Mouse (Mus musculus) erythroblast, embryonic 14.5 days (primary cell): ENCODE measurements around the gene Ankfy1.

ENCODE experiments used
- GATA1 ChIP-seq: IDR thresholded peaks from 2 replicates; pipeline ENCODE4 v1.6.1; 2012; ENCODE audit warnings: low read length, inconsistent platforms, mixed read lengths
- TAL1 ChIP-seq: IDR thresholded peaks from 3 replicates; pipeline ENCODE4 v1.6.1; 2012; ENCODE audit warnings: low read length, inconsistent platforms, mixed read lengths

DNA sequence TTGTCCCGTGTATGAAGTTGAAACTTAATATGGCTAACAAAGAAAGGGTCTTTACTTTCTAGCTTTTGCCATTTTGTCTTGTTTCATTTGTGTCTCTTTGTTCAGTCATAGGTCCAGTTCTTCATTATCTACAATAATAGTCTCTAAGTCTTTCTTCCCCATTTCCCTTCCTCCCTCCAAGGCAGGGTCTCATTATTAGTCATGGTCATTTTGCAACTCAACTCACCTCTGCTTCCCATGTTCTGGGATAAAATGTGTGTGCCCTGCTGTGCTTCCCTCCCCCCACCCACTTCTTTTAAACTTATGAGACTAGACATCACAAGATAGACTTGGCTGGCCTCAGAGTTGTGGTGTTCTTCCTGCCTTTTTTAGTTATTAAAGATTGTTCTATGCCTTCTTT, 29.4 kb upstream of the Ankfy1 start:
- TF ChIP-seq GATA1 (no peak), TAL1 (no peak)
